Mouse (Mus musculus): ENCODE measurements at regions not wholly inside any gene's neighbourhood (a gene's known extent, or its start where the extent isn't known, plus 50 kb on each side); places are given as distances from the start of the nearest gene placed in this dataset.

- no peak for TF ChIP-seq POLR2A (IDR thresholded peaks at IDR 0.05; ENCODE audit: control insufficient read depth, low read depth, low read length)
- TF ChIP-seq CTCF (IDR thresholded peaks at IDR 0.05; ENCODE audit: control insufficient read depth, insufficient read depth, insufficient replicate concordance, low read depth, low read length): no peak
Measured at GRCm38 (mm10) chr17:47104328-47104727, 94.0 kb upstream of the Ubr2 start.

All from testis, adult 2 months (tissue).